19 mouse cellular contexts compared by ENCODE assay signal in genomic region chr9:34493571-34493970, GRCm38 (mm10). TPM values are rescaled to one million over a fixed set of nuclear protein-coding genes. Genes with fewer than 3 reads are reported as not detected.
A peak's percentile ranks its signal among the peaks of the same experiment; 100 is the strongest.
DNase-seq lines count a peak whose midpoint lies in the region; ATAC-seq and TF ChIP-seq lines count a peak whose summit lies in the region.
"Had no signal": no experiment of that assay in that cellular context is flagged by ENCODE, and none has a peak within 500 bp of the region (broad histone marks: within the 10 kb centered on the region; RNA-seq: fewer than 3 reads in every experiment).

No protein-coding gene starts in this region.

- no peak overlapping the region for H3K27ac ChIP-seq in hindbrain, embryonic 15.5 days (replicated peaks)
- no peak overlapping the region for H3K27ac ChIP-seq in hindbrain, embryonic 10.5 days
- H3K27ac ChIP-seq in intestine, postnatal 0 days (ENCODE audit: low read depth, low read length), result no peak overlapping the region
- H3K27ac ChIP-seq: kidney, embryonic 15.5 days; limb, embryonic 10.5 days; macrophage had no signal

- no peak for ATAC-seq in hindbrain, embryonic 15.5 days (ENCODE audit: low FRiP score, low read depth)
- ATAC-seq in intestine, postnatal 0 days, result no peak
- ATAC-seq: inflammation-experienced regulatory T-cells, adult 6 months had no signal

- no peaks in the 10 kb centered on the region for H3K9me3 ChIP-seq in hindbrain, embryonic 15.5 days
- H3K9me3 ChIP-seq in hindbrain, embryonic 10.5 days, result no peaks in the 10 kb centered on the region
- H3K9me3 ChIP-seq in intestine, postnatal 0 days (ENCODE audit: control insufficient read depth), result no peaks in the 10 kb centered on the region
- H3K9me3 ChIP-seq: kidney, embryonic 15.5 days; limb, embryonic 10.5 days had no signal

- peaks cover 38% of the 10 kb centered on the region for H3K4me1 ChIP-seq in hindbrain, embryonic 15.5 days (replicated peaks)
- H3K4me1 ChIP-seq in hindbrain, embryonic 10.5 days (replicated peaks), result peaks cover 18% of the 10 kb centered on the region
- no peaks in the 10 kb centered on the region for H3K4me1 ChIP-seq in intestine, postnatal 0 days (replicated peaks; ENCODE audit: control insufficient read depth, insufficient read depth, low read length)

- no peaks in the 10 kb centered on the region; the same call in none of the 2 replicates for H3K27me3 ChIP-seq in hindbrain, embryonic 15.5 days
- H3K27me3 ChIP-seq in hindbrain, embryonic 10.5 days (ENCODE audit: insufficient read depth, poor library complexity, severe bottlenecking), result peaks cover 47% of the 10 kb centered on the region
- peaks cover 32% of the 10 kb centered on the region for H3K27me3 ChIP-seq in intestine, postnatal 0 days (replicated peaks; ENCODE audit: control insufficient read depth, insufficient read depth, low read length)

- no peaks in the 10 kb centered on the region for H3K36me3 ChIP-seq in hindbrain, embryonic 15.5 days
- H3K36me3 ChIP-seq in hindbrain, embryonic 10.5 days, result no peaks in the 10 kb centered on the region
- H3K36me3 ChIP-seq in intestine, postnatal 0 days (ENCODE audit: control insufficient read depth, insufficient read depth), result no peaks in the 10 kb centered on the region
- H3K36me3 ChIP-seq: kidney, embryonic 15.5 days; limb, embryonic 10.5 days had no signal

- H3K4me3 ChIP-seq in hindbrain, embryonic 15.5 days, result no peak overlapping the region
- no peak overlapping the region for H3K4me3 ChIP-seq in hindbrain, embryonic 10.5 days
- H3K4me3 ChIP-seq in intestine, postnatal 0 days (ENCODE audit: low read depth, low read length), result no peak overlapping the region
- H3K4me3 ChIP-seq: erythroblast, embryonic 14.5 days; kidney, embryonic 15.5 days; limb, embryonic 10.5 days had no signal

- DNase-seq in hindbrain, embryonic 10.5 days (ENCODE audit: low spot score), result no peak
- peak; percentile 8 for DNase-seq in 3T3-L1 (ENCODE audit: low read depth, low spot score)
- peak; percentile 84 for DNase-seq in brain, adult 2 months (ENCODE audit: low read depth, low spot score)
- peak; percentile 59 to 80 for DNase-seq in cerebellum, postnatal 10 days
- DNase-seq in adrenal gland, postnatal 4 days (ENCODE audit: low spot score in 2 of 2), result no peak
- DNase-seq in urinary bladder, adult 2 months (ENCODE audit: low spot score), result no peak
- DNase-seq: adrenal gland, postnatal 36 days; gastrocnemius, postnatal 14 days; lung, embryonic 14.5 days; thymus, postnatal 4 days had no signal

- H3K9ac ChIP-seq in hindbrain, embryonic 15.5 days, result no peak overlapping the region
- no peak overlapping the region for H3K9ac ChIP-seq in intestine, postnatal 0 days (ENCODE audit: low read depth, low read length)
- H3K9ac ChIP-seq: kidney, embryonic 15.5 days; lung, embryonic 14.5 days had no signal

- H3K4me2 ChIP-seq in hindbrain, embryonic 15.5 days, result peak overlapping the region; percentile 22
- H3K4me2 ChIP-seq in intestine, postnatal 0 days (replicated peaks; ENCODE audit: low read depth), result no peak overlapping the region
- H3K4me2 ChIP-seq: kidney, embryonic 15.5 days; liver, embryonic 11.5 days; lung, embryonic 14.5 days had no signal

- no peak for TF ChIP-seq CTCF in intestine, postnatal 0 days (IDR thresholded peaks at IDR 0.05; ENCODE audit: low read depth)

- 18% methylated on average over 2 of the region's 2 CpGs for WGBS in hindbrain, embryonic 15.5 days
- 20% methylated on average over 2 of the region's 2 CpGs for WGBS in hindbrain, embryonic 10.5 days
- 41% methylated on average over 2 of the region's 2 CpGs for WGBS in intestine, postnatal 0 days

RNA-seq across cellular contexts. Expression of gene Kirrel3, which starts 7.9 kb away (rescaled TPM):
- polyA plus RNA-seq in hindbrain, embryonic 15.5 days (2015; fragmentation: Nextera tagmentation; extraction: Ambion mirVana), result 38.2 and 50.1 TPM in 2 replicates
- 6.6 and 9.8 TPM in 2 replicates for polyA plus RNA-seq in hindbrain, embryonic 10.5 days (2016; fragmentation: Nextera tagmentation; extraction: Ambion mirVana)
- total RNA-seq in adrenal gland, postnatal 4 days (2021), result 1 to 10 TPM; 1.8 TPM
- polyA plus RNA-seq in urinary bladder, adult 2 months (2012; rRNA removed), result 0.08 and 0.32 TPM in 2 replicates
- polyA plus RNA-seq in intestine, postnatal 0 days (2015; fragmentation: Nextera tagmentation; extraction: Ambion mirVana), result 0.60 and 0.69 TPM in 2 replicates
- total RNA-seq: neutrophil, adult 5-6 weeks had no signal
- polyA plus RNA-seq: erythroblast, embryonic 14.5 days; macrophage had no signal

Comparison
In these comparisons a context has a peak if more than half of its experiments do, and no peak if none do; other contexts are left out.
1. DNase-seq: peak in 3T3-L1 (single experiment), brain, adult 2 months (single experiment) and cerebellum, postnatal 10 days (2 of 2); none in hindbrain, embryonic 10.5 days (single experiment), adrenal gland, postnatal 4 days (0 of 2) and urinary bladder, adult 2 months (single experiment).